Mouse (Mus musculus): ENCODE measurements around the gene Bcar3. TPM values are rescaled to one million over a fixed set of nuclear protein-coding genes. Genes with fewer than 3 reads are reported as not detected.
A peak's percentile ranks its signal among the peaks of the same experiment; 100 is the strongest.

The Bcar3 gene
- polyA plus RNA-seq, 1 experiment = 6.8 TPM

- no peak for TF ChIP-seq CTCF (IDR thresholded peaks at IDR 0.05; ENCODE audit: low read depth, low read length)
- no peak for TF ChIP-seq POLR2A (IDR thresholded peaks at IDR 0.05; ENCODE audit: borderline replicate concordance, low read depth, low read length)
- H3K27ac ChIP-seq (ENCODE audit: insufficient read depth, low read depth, low read length) = no peak overlapping the region
- no peak overlapping the region for H3K4me3 ChIP-seq (ENCODE audit: insufficient read depth, low read length)
- H3K4me1 ChIP-seq (ENCODE audit: control insufficient read depth, insufficient read depth, low read length) = peaks cover 17% of the 10 kb centered on the region
These were observed 205.7 kb downstream of the Bcar3 start for GRCm38 (mm10) chr3:122499647-122500046.

DNA sequence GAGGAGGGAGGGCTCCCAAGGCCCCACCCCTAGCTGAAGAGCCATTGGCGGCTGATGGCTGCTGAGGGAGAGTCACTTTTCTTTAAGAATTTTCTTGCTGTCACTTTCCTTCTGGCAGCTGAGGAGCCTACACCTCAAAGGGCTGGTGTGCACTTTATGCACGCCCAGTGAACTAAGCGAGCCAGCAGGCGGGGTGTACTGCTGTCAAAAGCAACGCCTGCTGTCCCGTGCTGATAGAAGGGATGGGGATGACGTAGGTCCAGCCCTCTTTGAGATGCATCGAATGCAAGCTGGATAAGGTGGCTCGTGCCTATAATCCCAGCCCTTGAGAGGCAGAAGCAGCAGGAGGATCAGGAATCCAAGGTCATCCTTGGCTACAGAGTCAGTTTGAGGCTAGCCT lies 207.0 kb downstream of the Bcar3 start:
- no peak overlapping the region for H3K4me3 ChIP-seq (ENCODE audit: insufficient read depth, low read length)
- TF ChIP-seq POLR2A (IDR thresholded peaks at IDR 0.05; ENCODE audit: borderline replicate concordance, low read depth, low read length) = no peak
- TF ChIP-seq CTCF (IDR thresholded peaks at IDR 0.05; ENCODE audit: low read depth, low read length) = no peak
- H3K27ac ChIP-seq (ENCODE audit: insufficient read depth, low read depth, low read length) = no peak overlapping the region
- H3K4me1 ChIP-seq (ENCODE audit: control insufficient read depth, insufficient read depth, low read length) = peaks cover 17% of the 10 kb centered on the region

GRCm38 (mm10) chr3:122506343-122506916 lies 212.5 kb downstream of the Bcar3 start:
- no peak for TF ChIP-seq POLR2A (IDR thresholded peaks at IDR 0.05; ENCODE audit: borderline replicate concordance, low read depth, low read length)
- no peak for TF ChIP-seq CTCF (IDR thresholded peaks at IDR 0.05; ENCODE audit: low read depth, low read length)
- peaks cover 3% of the 10 kb centered on the region; the same call in 1 of the 2 replicates for H3K4me1 ChIP-seq (ENCODE audit: control insufficient read depth, insufficient read depth, low read length)
- H3K4me3 ChIP-seq (ENCODE audit: insufficient read depth, low read length) = no peak overlapping the region
- H3K27ac ChIP-seq (ENCODE audit: insufficient read depth, low read depth, low read length) = no peak overlapping the region

GRCm38 (mm10) chr3:122507826-122508225 lies 213.9 kb downstream of the Bcar3 start:
- Histone ChIP-seq H3K4me3 (ENCODE audit: insufficient read depth, low read length) (no peak overlapping the region), H3K4me1 (ENCODE audit: control insufficient read depth, insufficient read depth, low read length) (peaks cover 3% of the 10 kb centered on the region; the same call in 1 of the 2 replicates), H3K27ac (ENCODE audit: insufficient read depth, low read depth, low read length) (no peak overlapping the region)
- TF ChIP-seq CTCF (IDR thresholded peaks at IDR 0.05; ENCODE audit: low read depth, low read length) (no peak), POLR2A (IDR thresholded peaks at IDR 0.05; ENCODE audit: borderline replicate concordance, low read depth, low read length) (no peak)

DNA sequence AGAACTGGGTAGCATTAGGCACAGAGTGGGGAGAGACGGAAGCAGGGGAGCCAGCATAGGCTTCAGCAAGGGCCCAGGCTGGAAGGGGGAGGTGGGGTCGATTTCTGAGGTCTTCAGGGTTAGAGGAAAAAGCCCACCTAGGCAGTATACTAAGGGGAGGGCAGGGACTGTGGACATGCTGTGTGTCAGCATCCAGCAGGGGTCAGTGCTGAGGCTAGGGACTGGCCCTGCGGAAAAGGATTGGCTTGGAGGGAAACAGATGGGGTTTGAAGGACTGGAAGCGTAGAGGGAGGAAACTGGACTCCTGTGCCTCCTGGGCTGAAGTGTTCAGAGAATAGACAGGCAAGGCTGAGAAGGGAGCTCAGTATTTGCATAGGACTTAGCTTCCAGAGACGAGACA lies 215.1 kb downstream of the Bcar3 start:
- TF ChIP-seq CTCF (IDR thresholded peaks at IDR 0.05; ENCODE audit: low read depth, low read length) (peak; percentile 67), POLR2A (IDR thresholded peaks at IDR 0.05; ENCODE audit: borderline replicate concordance, low read depth, low read length) (no peak)
- no peak overlapping the region for H3K27ac ChIP-seq (ENCODE audit: insufficient read depth, low read depth, low read length)
- H3K4me1 ChIP-seq (ENCODE audit: control insufficient read depth, insufficient read depth, low read length) = peaks cover 3% of the 10 kb centered on the region; the same call in 1 of the 2 replicates
- no peak overlapping the region for H3K4me3 ChIP-seq (ENCODE audit: insufficient read depth, low read length)

DNA sequence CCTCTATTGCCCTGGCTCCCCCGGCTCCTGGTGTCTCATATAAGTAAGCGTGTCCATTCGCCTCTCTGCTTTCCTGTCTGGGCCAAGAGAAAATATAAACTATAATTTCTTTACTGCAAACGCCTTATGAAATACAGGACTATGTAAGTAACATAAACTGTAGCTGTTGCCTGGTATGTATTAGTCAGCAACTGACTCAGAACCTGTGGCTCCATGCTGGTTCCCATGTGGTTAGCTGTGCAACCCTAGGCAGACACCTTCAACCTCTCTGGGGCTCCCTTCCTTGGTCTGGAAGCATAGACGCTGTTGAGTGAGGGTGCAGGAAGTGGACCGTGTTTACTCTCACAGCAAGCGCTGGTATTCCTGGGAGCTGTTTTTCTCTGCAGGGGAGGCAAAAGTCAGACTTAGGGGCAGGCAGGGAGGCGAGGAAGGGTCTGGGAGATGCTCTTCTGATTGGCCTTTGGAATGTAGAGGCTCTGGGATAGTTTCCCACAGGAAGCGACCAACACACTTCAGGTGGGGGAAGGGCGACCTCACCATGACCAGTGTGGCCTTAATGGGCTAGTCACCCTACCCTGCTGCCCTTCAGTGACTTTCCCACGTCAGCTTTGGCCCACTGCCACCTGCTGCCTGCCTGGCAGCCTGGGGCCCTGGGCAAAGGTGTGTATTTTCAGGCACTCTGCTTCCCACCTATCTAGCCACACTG lies 215.8 kb downstream of the Bcar3 start:
- no peak overlapping the region for H3K27ac ChIP-seq (ENCODE audit: insufficient read depth, low read depth, low read length)
- H3K4me1 ChIP-seq (ENCODE audit: control insufficient read depth, insufficient read depth, low read length) = peaks cover 3% of the 10 kb centered on the region; the same call in 1 of the 2 replicates
- TF ChIP-seq CTCF (IDR thresholded peaks at IDR 0.05; ENCODE audit: low read depth, low read length) = no peak
- TF ChIP-seq POLR2A (IDR thresholded peaks at IDR 0.05; ENCODE audit: borderline replicate concordance, low read depth, low read length) = no peak
- no peak overlapping the region for H3K4me3 ChIP-seq (ENCODE audit: insufficient read depth, low read length)

- H3K4me3 ChIP-seq (ENCODE audit: insufficient read depth, low read length) = no peak overlapping the region
- no peak overlapping the region for H3K27ac ChIP-seq (ENCODE audit: insufficient read depth, low read depth, low read length)
- TF ChIP-seq CTCF (IDR thresholded peaks at IDR 0.05; ENCODE audit: low read depth, low read length) = no peak
- no peak for TF ChIP-seq POLR2A (IDR thresholded peaks at IDR 0.05; ENCODE audit: borderline replicate concordance, low read depth, low read length)
- peaks cover 3% of the 10 kb centered on the region; the same call in 1 of the 2 replicates for H3K4me1 ChIP-seq (ENCODE audit: control insufficient read depth, insufficient read depth, low read length)
These were observed 216.4 kb downstream of the Bcar3 start for GRCm38 (mm10) chr3:122510240-122510750.

GRCm38 (mm10) chr3:122510932-122511331 lies 217.0 kb downstream of the Bcar3 start:
- H3K4me1 ChIP-seq (ENCODE audit: control insufficient read depth, insufficient read depth, low read length) = peaks cover 3% of the 10 kb centered on the region; the same call in 1 of the 2 replicates

DNA sequence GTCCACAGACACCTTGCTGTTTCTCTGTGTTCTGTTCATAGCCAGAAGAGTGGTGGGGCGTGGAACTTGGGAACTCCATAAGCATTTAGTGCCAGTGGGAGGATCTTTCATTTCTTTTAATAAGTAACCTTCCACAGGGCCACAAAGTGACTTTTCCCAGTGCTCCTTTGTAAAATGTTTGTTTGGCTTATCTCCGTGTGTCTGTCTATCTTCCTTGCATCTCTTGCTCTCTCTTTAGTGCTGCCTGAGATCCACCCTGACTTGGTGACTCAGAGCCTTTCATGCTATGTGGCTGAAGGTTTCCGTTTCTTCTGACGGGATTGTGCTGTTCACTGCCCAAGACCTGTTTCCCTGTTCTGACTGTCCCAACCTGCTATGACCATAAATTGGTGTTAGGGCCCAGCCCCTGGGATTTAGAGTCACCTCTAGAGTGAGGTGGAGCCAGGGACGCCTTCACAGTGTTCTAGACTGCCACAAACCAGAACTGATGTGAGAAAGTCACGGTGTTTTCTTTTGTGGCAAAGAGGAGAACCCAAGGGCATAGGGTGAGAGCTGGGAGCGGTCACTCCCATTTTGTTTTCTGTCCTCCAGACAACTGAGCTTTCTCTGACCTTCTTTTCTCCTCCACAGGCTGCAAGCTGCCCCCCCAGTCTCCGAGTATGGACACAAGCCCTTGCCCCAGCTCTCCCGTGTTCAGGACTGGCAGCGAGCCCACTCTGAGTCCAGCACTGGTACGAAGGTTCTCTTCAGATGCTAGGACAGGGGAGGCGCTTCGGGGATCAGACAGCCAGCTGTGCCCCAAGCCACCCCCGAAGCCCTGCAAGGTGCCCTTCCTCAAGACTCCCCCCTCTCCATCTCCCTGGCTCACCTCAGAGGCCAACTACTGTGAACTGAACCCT lies 218.0 kb downstream of the Bcar3 start:
- peaks cover 3% of the 10 kb centered on the region; the same call in 1 of the 2 replicates for H3K4me1 ChIP-seq (ENCODE audit: control insufficient read depth, insufficient read depth, low read length)
- no peak overlapping the region for H3K4me3 ChIP-seq (ENCODE audit: insufficient read depth, low read length)
- H3K27ac ChIP-seq (ENCODE audit: insufficient read depth, low read depth, low read length) = no peak overlapping the region
- TF ChIP-seq CTCF (IDR thresholded peaks at IDR 0.05; ENCODE audit: low read depth, low read length) (no peak), POLR2A (IDR thresholded peaks at IDR 0.05; ENCODE audit: borderline replicate concordance, low read depth, low read length) (no peak)

More at GRCm38 (mm10) chr3:122510932-122511331, 217.0 kb downstream of the Bcar3 start:
- H3K27ac ChIP-seq (ENCODE audit: insufficient read depth, low read depth, low read length) = no peak overlapping the region
- no peak for TF ChIP-seq CTCF (IDR thresholded peaks at IDR 0.05; ENCODE audit: low read depth, low read length)
- TF ChIP-seq POLR2A (IDR thresholded peaks at IDR 0.05; ENCODE audit: borderline replicate concordance, low read depth, low read length) = no peak
- H3K4me3 ChIP-seq (ENCODE audit: insufficient read depth, low read length) = no peak overlapping the region

Data from bone marrow macrophage, adult 2 months (primary cell).